23 mouse cellular contexts compared by ENCODE assay signal in the genomic region with DNA sequence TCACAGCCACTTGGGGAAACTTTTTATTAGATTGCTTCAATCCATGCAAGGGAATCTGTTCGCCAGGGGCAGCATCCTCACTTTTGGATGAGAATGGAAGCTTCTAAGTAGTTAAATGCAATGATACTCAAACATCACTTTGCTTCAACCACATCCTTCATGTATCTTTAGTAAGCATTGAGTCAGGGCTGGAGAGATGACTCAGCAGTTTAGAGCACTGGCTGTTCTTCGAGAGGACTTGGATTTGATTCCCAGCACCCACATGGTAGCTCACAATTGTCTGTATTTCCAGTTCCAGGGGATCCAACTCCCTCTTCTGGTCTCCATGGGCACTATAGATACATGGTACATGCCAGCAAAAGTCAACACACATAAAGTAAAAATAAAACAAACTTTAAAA.
DNase-seq lines count a peak whose midpoint lies in the region; TF ChIP-seq lines count a peak whose summit lies in the region.
"Had no signal": no experiment of that assay in that cellular context is flagged by ENCODE, and none has a peak within 500 bp of the region (broad histone marks: within the 10 kb centered on the region; RNA-seq: fewer than 3 reads in every experiment).

No protein-coding gene starts in this region.

- no peak overlapping the region for H3K4me3 ChIP-seq in heart, adult 2 months
- H3K4me3 ChIP-seq in MEL (ENCODE audit: control insufficient read depth in 1 of 2, insufficient read depth in 1 of 2, low read depth in 2 of 2, low read length in 2 of 2): no peak overlapping the region
- H3K4me3 ChIP-seq: forebrain, embryonic 10.5 days; heart, embryonic 10.5 days; heart, embryonic 15.5 days; hindbrain, embryonic 10.5 days; hindbrain, embryonic 13.5 days had no signal

- WGBS in heart, adult 2 months: 73% methylated on average over 2 of the region's 2 CpGs

- no peak for TF ChIP-seq POLR2A in heart, adult 2 months (IDR thresholded peaks at IDR 0.05; ENCODE audit: insufficient read depth, low read depth, low read length)
- TF ChIP-seq POLR2A in MEL (IDR thresholded peaks at IDR 0.05; ENCODE audit: control insufficient read depth in 1 of 2, insufficient read depth in 1 of 2, low read depth in 1 of 2, low read length in 2 of 2, poor library complexity in 1 of 2): no peak

- no peak for TF ChIP-seq RAD21 in MEL (IDR thresholded peaks at IDR 0.05; ENCODE audit: low read depth, low read length)

- H3K9me3 ChIP-seq in MEL (replicated peaks; ENCODE audit: insufficient read depth, low read length): no peaks in the 10 kb centered on the region
- H3K9me3 ChIP-seq: forebrain, embryonic 10.5 days; heart, embryonic 10.5 days; heart, embryonic 15.5 days; hindbrain, embryonic 10.5 days; hindbrain, embryonic 13.5 days had no signal

- DNase-seq in heart, adult 2 months: no peak
- no peak for DNase-seq in heart, postnatal 10 days
- peak; percentile 13 for DNase-seq in 3T3-L1 (ENCODE audit: low read depth, low spot score)
- peak; percentile 16 for DNase-seq in 416B (ENCODE audit: low read depth)
- peak; percentile 7 for DNase-seq in MEL (ENCODE audit: low read depth, low spot score)
- DNase-seq in urinary bladder, postnatal 14 days (ENCODE audit: low spot score): no peak
- DNase-seq: adrenal gland, postnatal 10 days; adrenal gland, postnatal 36 days; B cell, adult 2 months; cerebellum, adult 18-20 months; cerebellum, adult 9-10 months; cerebellum, postnatal 14 days; forebrain, postnatal 0 days; gastrocnemius, postnatal 36 days; kidney, adult 18-20 months; kidney, adult 9 months had no signal

- no peaks in the 10 kb centered on the region for H3K27me3 ChIP-seq in heart, adult 2 months (ENCODE audit: control insufficient read depth, insufficient read depth, low read length)
- no peaks in the 10 kb centered on the region; a peak in 1 of 4 replicates for H3K27me3 ChIP-seq in MEL (ENCODE audit: control insufficient read depth in 1 of 2, insufficient read depth in 2 of 2, low read length in 2 of 2)
- H3K27me3 ChIP-seq: heart, embryonic 15.5 days; hindbrain, embryonic 13.5 days; Patski had no signal

- no peaks in the 10 kb centered on the region for H3K79me2 ChIP-seq in heart, adult 2 months (replicated peaks; ENCODE audit: control insufficient read depth, insufficient read depth, low read length)
- H3K79me2 ChIP-seq in MEL (ENCODE audit: control insufficient read depth, insufficient read depth, low read length, poor library complexity): no peaks in the 10 kb centered on the region

- TF ChIP-seq CTCF in heart, adult 2 months (IDR thresholded peaks at IDR 0.05): no peak
- no peak for TF ChIP-seq CTCF in MEL (IDR thresholded peaks at IDR 0.05 in 2 of 3, conservative IDR thresholded peaks at IDR 0.05 in 1 of 3; ENCODE audit: control insufficient read depth in 1 of 3, insufficient read depth in 1 of 3, low read depth in 2 of 3, low read length in 3 of 3, poor library complexity in 1 of 3, severe bottlenecking in 1 of 3)

- no peaks in the 10 kb centered on the region for H3K36me3 ChIP-seq in heart, adult 2 months (ENCODE audit: control insufficient read depth, insufficient read depth, low read length)
- no peaks in the 10 kb centered on the region for H3K36me3 ChIP-seq in MEL (ENCODE audit: control insufficient read depth in 1 of 2, insufficient read depth in 2 of 2, low read length in 2 of 2)
- H3K36me3 ChIP-seq: forebrain, embryonic 10.5 days; heart, embryonic 10.5 days; heart, embryonic 15.5 days; hindbrain, embryonic 10.5 days; hindbrain, embryonic 13.5 days had no signal

- H3K4me1 ChIP-seq in heart, adult 2 months (ENCODE audit: control insufficient read depth, insufficient read depth, low read length): peaks cover 7% of the 10 kb centered on the region
- no peaks in the 10 kb centered on the region for H3K4me1 ChIP-seq in MEL (ENCODE audit: control insufficient read depth in 1 of 2, insufficient read depth in 2 of 2, low read length in 2 of 2)
- H3K4me1 ChIP-seq: forebrain, embryonic 10.5 days; hindbrain, embryonic 10.5 days; hindbrain, embryonic 13.5 days had no signal

- peak overlapping the region; percentile 59 for H3K27ac ChIP-seq in heart, adult 2 months
- H3K27ac ChIP-seq in MEL (ENCODE audit: control insufficient read depth, low read depth, low read length): no peak overlapping the region
- H3K27ac ChIP-seq: forebrain, embryonic 10.5 days; heart, embryonic 10.5 days; hindbrain, embryonic 10.5 days; hindbrain, embryonic 13.5 days; hindbrain, postnatal 0 days had no signal

- no peak overlapping the region for H3K9ac ChIP-seq in heart, adult 2 months (ENCODE audit: low read depth, low read length)
- no peak overlapping the region for H3K9ac ChIP-seq in MEL (ENCODE audit: control insufficient read depth, low read depth, low read length, poor library complexity, severe bottlenecking)
- H3K9ac ChIP-seq: forebrain, postnatal 0 days; heart, embryonic 15.5 days; hindbrain, embryonic 13.5 days had no signal

- TF ChIP-seq EP300 in heart, adult 2 months (IDR thresholded peaks at IDR 0.05; ENCODE audit: insufficient read depth, low read depth, low read length): no peak
- no peak for TF ChIP-seq EP300 in MEL (IDR thresholded peaks at IDR 0.05; ENCODE audit: low read depth in 1 of 2, low read length in 2 of 2)

- intact Hi-C loops in heart, adult 2 months (cut with DNase I): no loop called here
- intact Hi-C loops in heart, postnatal 10 days (cut with DNase I): no loop called here

TF ChIP-seq in MEL, 35 proteins besides CTCF, POLR2A, EP300 and RAD21:
- TF ChIP-seq TBP (IDR thresholded peaks at IDR 0.05; ENCODE audit: low read depth, low read length): no peak
- TF ChIP-seq MAX (IDR thresholded peaks at IDR 0.05; ENCODE audit: low read length): no peak
- no peak for TF ChIP-seq E2F4 (IDR thresholded peaks at IDR 0.05; ENCODE audit: borderline replicate concordance, low read depth, low read length)
- TF ChIP-seq ZKSCAN1 (IDR thresholded peaks at IDR 0.05; ENCODE audit: low read depth, low read length): no peak
- no peak for TF ChIP-seq ZNF384 (IDR thresholded peaks at IDR 0.05; ENCODE audit: low read depth, low read length)
- no peak for TF ChIP-seq SIN3A (IDR thresholded peaks at IDR 0.05; ENCODE audit: low read length)
- TF ChIP-seq MAFK (IDR thresholded peaks at IDR 0.05; ENCODE audit: borderline replicate concordance, low read depth, low read length): no peak
- TF ChIP-seq ETS1 (IDR thresholded peaks at IDR 0.05; ENCODE audit: low read depth, low read length): no peak
- no peak for TF ChIP-seq NELFE (IDR thresholded peaks at IDR 0.05; ENCODE audit: low read depth, low read length)
- no peak for TF ChIP-seq MXI1 (IDR thresholded peaks at IDR 0.05; ENCODE audit: low read depth, low read length)
- TF ChIP-seq ELF1 (IDR thresholded peaks at IDR 0.05; ENCODE audit: low read depth, low read length): no peak
- no peak for TF ChIP-seq NRF1 (IDR thresholded peaks at IDR 0.05; ENCODE audit: insufficient read depth, low read depth, low read length, poor library complexity, severe bottlenecking)
- TF ChIP-seq USF2 (IDR thresholded peaks at IDR 0.05; ENCODE audit: borderline replicate concordance in 1 of 2, insufficient read depth in 1 of 2, low read depth in 1 of 2, low read length in 2 of 2): no peak
- TF ChIP-seq GABPA (IDR thresholded peaks at IDR 0.05; ENCODE audit: low read depth, low read length): no peak
TF ChIP-seq in MEL: peak in this region for 0.

Comparison
In these comparisons a context has a peak if more than half of its experiments do, and no peak if none do; other contexts are left out.
1. DNase-seq: peak in 3T3-L1 (single experiment), 416B (single experiment) and MEL (single experiment); none in heart, adult 2 months (0 of 2), heart, postnatal 10 days (0 of 2) and urinary bladder, postnatal 14 days (single experiment).